Mouse (Mus musculus) adrenal gland, adult 18-20 months (tissue): ENCODE data around the gene Clip4. TPM values are rescaled to one million over a fixed set of nuclear protein-coding genes. Genes with fewer than 3 reads are reported as not detected.

Source experiments
- DNase-seq, 2 experiments: peaks; one replicate each; pipeline ENCODE4 v3.0.0; 2021 to 2022; ENCODE audit warnings: low spot score in 2 of 2
- total RNA-seq, 2 experiments: library from RNA; stranded (reverse); gene quantifications; 1 replicate in 1 of 2; 2 replicates in 1 of 2; pipeline ENCODE4 v1.2.3; 2021

Gene Clip4
- total RNA-seq, 2 experiments from 2014 or later: 15.4 to 16.9 TPM

- DNase-seq: no peak
Measured at GRCm38 (mm10) chr17:71870641-71871040, 102.4 kb downstream of the Clip4 start.

GRCm38 (mm10) chr17:71871981-71872380, 103.7 kb downstream of the Clip4 start:
- no peak for DNase-seq

DNA sequence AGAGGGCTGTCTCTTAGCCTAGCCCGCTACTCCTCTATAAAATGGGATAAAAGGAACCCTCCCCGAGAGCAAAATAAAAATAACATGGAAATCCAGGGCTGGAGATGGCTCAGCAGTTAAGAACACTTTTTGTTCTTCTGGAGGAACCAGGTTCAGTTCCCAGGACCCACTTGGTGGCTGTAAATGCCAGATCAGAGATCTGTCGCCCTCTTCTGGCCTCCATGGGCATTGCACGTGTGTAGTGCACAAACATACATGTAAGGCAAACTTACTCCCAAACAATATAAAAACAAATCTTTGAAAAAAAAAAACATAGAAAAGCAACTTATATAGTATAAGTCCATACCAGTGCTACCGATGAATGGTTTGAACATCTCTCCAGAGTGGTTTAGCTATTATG, 104.7 kb downstream of the Clip4 start:
- peak; percentile 15 to 44 for DNase-seq

DNA sequence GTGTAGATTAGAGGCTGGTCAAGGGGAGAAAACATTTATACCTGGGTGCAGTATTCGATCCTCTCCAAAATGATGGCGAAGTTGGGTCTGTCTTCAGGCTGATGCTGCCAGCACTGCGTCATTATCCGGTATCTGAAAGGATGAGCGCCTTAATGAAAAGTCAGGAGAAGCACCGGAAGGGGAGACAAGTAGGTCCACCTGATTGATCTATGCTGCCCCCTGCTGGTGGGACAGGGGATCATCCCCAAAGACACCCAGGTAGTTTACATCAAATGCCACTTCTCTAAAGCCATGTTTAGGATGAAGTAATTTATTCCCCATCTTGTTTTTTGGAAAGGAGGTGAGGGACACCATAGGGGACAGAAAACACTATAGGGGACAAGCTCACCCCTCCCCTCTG, 105.8 kb downstream of the Clip4 start:
- peak; percentile 68 to 75 for DNase-seq

DNA sequence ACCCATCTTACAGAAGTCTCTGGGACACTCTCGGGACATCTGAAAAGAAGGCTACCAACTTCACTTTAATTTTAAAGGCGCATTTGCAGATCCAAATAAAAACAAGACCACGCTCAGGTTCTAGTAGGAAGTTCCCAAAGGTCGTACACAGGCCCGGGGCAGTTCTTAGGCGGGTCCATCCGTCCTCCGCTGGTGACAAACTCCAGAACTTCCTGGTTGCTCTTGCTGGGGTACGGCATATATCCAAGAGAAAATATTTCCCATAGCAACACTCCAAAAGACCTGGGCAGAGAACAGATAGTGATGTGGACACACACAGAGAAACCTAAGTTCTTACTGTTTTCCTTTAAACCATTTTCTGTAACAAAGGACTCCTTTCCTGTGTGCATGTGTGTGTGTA, 106.5 kb downstream of the Clip4 start:
- DNase-seq: no peak

GRCm38 (mm10) chr17:71875492-71875891, 107.2 kb downstream of the Clip4 start:
- no peak for DNase-seq

GRCm38 (mm10) chr17:71881369-71881768, 113.1 kb downstream of the Clip4 start:
- no peak for DNase-seq

DNA sequence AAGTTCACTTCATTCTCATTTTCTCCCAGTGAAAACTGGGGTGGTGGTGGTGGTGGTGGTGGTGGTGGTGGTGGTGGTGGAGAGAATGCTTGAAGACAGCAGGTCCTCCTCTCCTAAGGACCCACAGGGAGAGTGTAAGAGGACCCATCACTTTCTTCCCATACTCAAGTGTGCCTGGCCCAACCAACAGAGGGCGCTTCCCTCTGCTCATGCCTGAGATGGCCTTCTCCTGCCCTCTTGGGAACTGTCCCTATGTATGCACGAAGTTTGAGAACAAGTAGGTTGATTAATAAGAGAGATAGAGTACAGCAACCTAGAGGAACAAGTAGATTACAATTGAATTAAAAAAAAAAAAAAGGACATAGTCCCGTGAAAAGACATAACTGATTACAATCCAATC, 140.8 kb downstream of the Clip4 start:
- peak in 1 of 2 experiments; percentile 6 for DNase-seq

DNA sequence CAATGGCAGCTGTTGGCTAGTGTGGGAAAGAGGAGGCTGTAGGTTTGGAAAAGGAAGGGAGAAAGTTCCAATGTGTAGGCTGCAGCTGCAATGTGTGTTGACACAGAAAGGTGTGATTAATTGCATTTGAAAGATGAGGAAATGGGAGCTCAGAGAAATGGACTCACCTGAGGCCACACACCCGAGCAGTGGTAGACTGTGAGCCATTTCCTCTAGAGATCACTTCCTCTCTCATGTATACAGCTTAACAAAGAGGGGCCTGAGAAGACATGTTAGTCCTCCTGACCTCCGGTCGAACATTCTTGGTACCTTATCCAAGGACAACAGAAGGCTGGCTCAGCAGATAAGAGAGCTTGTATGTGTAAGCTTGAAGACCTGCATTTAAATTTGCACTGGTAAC, 144.9 kb downstream of the Clip4 start:
- no peak for DNase-seq

Other genes with a start within 250 kb of the Clip4 start
- under 1 TPM; 0.70 to 0.83 TPM for gene Ndc80, start 241.6 kb upstream of the Clip4 start, total RNA-seq
- gene Spdya, start 216.4 kb upstream of the Clip4 start, total RNA-seq: under 1 TPM; 0.35 to 0.50 TPM
- 100 to 1,000 TPM in 1 of 2 experiments, 10 to 100 TPM in 1; 63.3 to 104 TPM for gene Wdr43, start 152.6 kb upstream of the Clip4 start, total RNA-seq
- under 1 TPM in 1 of 2 experiments, not detected in 1; 0.13 TPM for gene Togaram2, start 95.2 kb upstream of the Clip4 start, total RNA-seq
- gene Pcare, start 15.6 kb upstream of the Clip4 start, total RNA-seq: not detected